Comparison of ENCODE assay signal across 11 mouse cellular contexts in genomic region chr14:77195314-77196020, GRCm38 (mm10). TPM values are rescaled to one million over a fixed set of nuclear protein-coding genes. Genes with fewer than 3 reads are reported as not detected.
DNase-seq lines count a peak whose midpoint lies in the region; ATAC-seq and TF ChIP-seq lines count a peak whose summit lies in the region.
"Had no signal": no experiment of that assay in that cellular context is flagged by ENCODE, and none has a peak within 500 bp of the region (broad histone marks: within the 10 kb centered on the region; RNA-seq: fewer than 3 reads in every experiment).

No protein-coding gene starts in this region.

- no peaks in the 10 kb centered on the region for H3K9me3 ChIP-seq in hindbrain, postnatal 0 days (ENCODE audit: low read length)
- H3K9me3 ChIP-seq in neural tube, embryonic 15.5 days (replicated peaks) = no peaks in the 10 kb centered on the region

- DNase-seq in kidney, postnatal 10 days = peak; percentile 42
- DNase-seq in kidney, adult 18-20 months = no peak
- peak; percentile 74 for DNase-seq in embryo, embryonic 10.5 days (ENCODE audit: low spot score)
- no peak for DNase-seq in hindbrain, postnatal 0 days (ENCODE audit: low spot score)
- no peak for DNase-seq in urinary bladder, postnatal 25 days (ENCODE audit: low spot score)
- no peak for DNase-seq in thymus, postnatal 4 days
- no peak for DNase-seq in ovary, adult 18-20 months (ENCODE audit: low spot score)
- DNase-seq: heart, postnatal 4 days; thymus, adult 2 months had no signal

- TF ChIP-seq CTCF in hindbrain, postnatal 0 days (IDR thresholded peaks at IDR 0.05; ENCODE audit: low read depth) = no peak

- H3K36me3 ChIP-seq in hindbrain, postnatal 0 days (ENCODE audit: insufficient read depth, low read length) = no peaks in the 10 kb centered on the region
- H3K36me3 ChIP-seq in neural tube, embryonic 15.5 days = no peaks in the 10 kb centered on the region
- H3K36me3 ChIP-seq: G1E had no signal

- H3K4me3 ChIP-seq in hindbrain, postnatal 0 days (ENCODE audit: low read length) = no peak overlapping the region
- no peak overlapping the region for H3K4me3 ChIP-seq in neural tube, embryonic 15.5 days (replicated peaks)

- H3K27me3 ChIP-seq in hindbrain, postnatal 0 days (ENCODE audit: insufficient read depth, low read length) = no peaks in the 10 kb centered on the region
- no peaks in the 10 kb centered on the region for H3K27me3 ChIP-seq in neural tube, embryonic 15.5 days (replicated peaks)

- 0 out of 2 replicates have a peak, but pooled peaks cover 3% of the 10 kb centered on the region for H3K4me1 ChIP-seq in hindbrain, postnatal 0 days (ENCODE audit: insufficient read depth, low read length)
- peaks cover 41% of the 10 kb centered on the region for H3K4me1 ChIP-seq in neural tube, embryonic 15.5 days

- WGBS in hindbrain, postnatal 0 days = 40% methylated on average over 18 of the region's 18 CpGs
- 18% methylated on average over 18 of the region's 18 CpGs for WGBS in neural tube, embryonic 15.5 days

- H3K4me2 ChIP-seq in hindbrain, postnatal 0 days (ENCODE audit: low read depth, low read length) = no peak overlapping the region
- H3K4me2 ChIP-seq in neural tube, embryonic 15.5 days = peak overlapping the region; percentile 22

- no peak overlapping the region for H3K9ac ChIP-seq in hindbrain, postnatal 0 days (replicated peaks; ENCODE audit: low read length)
- H3K9ac ChIP-seq in neural tube, embryonic 15.5 days (replicated peaks) = no peak overlapping the region

- peak; percentile 64 for ATAC-seq in hindbrain, postnatal 0 days
- peak; percentile 66; the same call in 1 of the 2 replicates for ATAC-seq in neural tube, embryonic 15.5 days (ENCODE audit: low FRiP score)

- no peak overlapping the region for H3K27ac ChIP-seq in hindbrain, postnatal 0 days
- peak overlapping the region; percentile 66 for H3K27ac ChIP-seq in neural tube, embryonic 15.5 days (replicated peaks)

RNA-seq across cellular contexts. Expression of gene Enox1, which starts 38.9 kb away (rescaled TPM):
- 42.7 and 43.5 TPM in 2 replicates for total RNA-seq in hindbrain, postnatal 0 days (2014; rRNA removed)
- 29.1 and 30.7 TPM in 2 replicates for polyA plus RNA-seq in hindbrain, postnatal 0 days (2015; fragmentation: Nextera tagmentation; extraction: Ambion mirVana)
- 36.7 and 45.0 TPM in 2 replicates for polyA plus RNA-seq in neural tube, embryonic 15.5 days (2015; fragmentation: Nextera tagmentation; extraction: Ambion mirVana)
- polyA plus RNA-seq: G1E had no signal

Comparison
In these comparisons a context has a peak if more than half of its experiments do, and no peak if none do; other contexts are left out.
1. DNase-seq: peak in kidney, postnatal 10 days (single experiment) and embryo, embryonic 10.5 days (single experiment); none in kidney, adult 18-20 months (single experiment), hindbrain, postnatal 0 days (single experiment), urinary bladder, postnatal 25 days (single experiment), thymus, postnatal 4 days (single experiment) and ovary, adult 18-20 months (single experiment).